Mouse (Mus musculus) liver, embryonic 14.5 days (tissue): Measurements from ENCODE around the gene Capzb.

ENCODE experiments used
- CTCF ChIP-seq: IDR thresholded peaks from 2 replicates; pipeline ENCODE4 v1.5.1; 2016; ENCODE audit warnings: antibody characterized with exemption, low read depth, control low read depth
- EP300 ChIP-seq: IDR thresholded peaks from 2 replicates; pipeline ENCODE4 v1.6.1; 2016; ENCODE audit warnings: antibody characterized with exemption, low read depth

GRCm38 (mm10) chr4:139281791-139282345, 89.2 kb downstream of the Capzb start:
- no peak for TF ChIP-seq CTCF
- TF ChIP-seq EP300, result no peak
